Mouse (Mus musculus) olfactory bulb, adult 2 months (tissue): ENCODE results near the gene Olfr876.

Source experiments
- CTCF ChIP-seq: fragments of 200-500 bp; IDR thresholded peaks from 2 replicates; pipeline ENCODE4 v1.5.1; 2012; ENCODE audit warnings: low read depth, mild to moderate bottlenecking, low read length, moderate library complexity; ENCODE audit not compliant: insufficient read depth
- POLR2A ChIP-seq: fragments of 200-500 bp; IDR thresholded peaks from 2 replicates; pipeline ENCODE4 v1.6.1; 2012; ENCODE audit warnings: mild to moderate bottlenecking, low read depth, low read length, moderate library complexity; ENCODE audit not compliant: insufficient read depth

GRCm38 (mm10) chr9:37829881-37830280 lies 27.1 kb downstream of the Olfr876 start:
- TF ChIP-seq CTCF (no peak), POLR2A (no peak)
